Mouse (Mus musculus): Measurements from ENCODE around the gene Phf21a. TPM values are rescaled to one million over a fixed set of nuclear protein-coding genes. Genes with fewer than 3 reads are reported as not detected.

Phf21a gene
- polyA plus RNA-seq, 1 experiment = 49.2 TPM

DNA sequence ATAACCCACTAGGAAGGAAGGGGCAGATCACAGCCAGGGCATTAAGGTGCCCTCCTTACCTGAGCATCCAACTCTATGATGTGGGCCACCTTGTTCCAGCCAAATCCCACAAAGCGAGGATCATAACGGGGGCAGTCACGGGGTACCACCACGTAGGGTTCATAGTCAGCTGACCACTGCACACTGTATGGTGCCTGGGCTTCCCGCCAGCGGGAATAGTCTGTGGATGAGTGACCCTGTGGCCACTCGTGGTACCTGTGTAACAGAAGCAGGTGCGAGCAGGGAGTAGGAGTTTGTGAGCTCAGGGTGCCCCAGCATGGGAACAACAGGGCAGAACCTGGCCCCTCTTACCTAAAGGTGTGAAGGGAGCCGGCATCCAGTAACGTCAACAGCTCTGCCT lies 272.7 kb downstream of the Phf21a start:
- DNase-seq (ENCODE audit: low read depth in 1 of 2, low spot score in 2 of 2) = no peak
- Histone ChIP-seq H3K4me3 (ENCODE audit: extremely low read depth, insufficient read depth, insufficient read length) (no peak overlapping the region), H3K27me3 (ENCODE audit: control insufficient read depth, insufficient read depth, low read length) (peaks cover 5% of the 10 kb centered on the region; the same call in 1 of the 2 replicates), H3K36me3 (ENCODE audit: control insufficient read depth, insufficient read depth, low read length) (peaks cover 5% of the 10 kb centered on the region; the same call in 1 of the 2 replicates), H3K27ac (ENCODE audit: insufficient read depth, low read length) (no peak overlapping the region), H3K4me1 (ENCODE audit: control insufficient read depth, insufficient read depth, insufficient read length) (peaks cover 4% of the 10 kb centered on the region)
- 91% methylated on average over 10 of the region's 10 CpGs for WGBS
- TF ChIP-seq POLR2A (IDR thresholded peaks at IDR 0.05; ENCODE audit: low read depth, low read length) (no peak), CTCF (IDR thresholded peaks at IDR 0.05; ENCODE audit: extremely low read depth, insufficient read depth, insufficient read length, insufficient replicate concordance) (no peak)

DNA sequence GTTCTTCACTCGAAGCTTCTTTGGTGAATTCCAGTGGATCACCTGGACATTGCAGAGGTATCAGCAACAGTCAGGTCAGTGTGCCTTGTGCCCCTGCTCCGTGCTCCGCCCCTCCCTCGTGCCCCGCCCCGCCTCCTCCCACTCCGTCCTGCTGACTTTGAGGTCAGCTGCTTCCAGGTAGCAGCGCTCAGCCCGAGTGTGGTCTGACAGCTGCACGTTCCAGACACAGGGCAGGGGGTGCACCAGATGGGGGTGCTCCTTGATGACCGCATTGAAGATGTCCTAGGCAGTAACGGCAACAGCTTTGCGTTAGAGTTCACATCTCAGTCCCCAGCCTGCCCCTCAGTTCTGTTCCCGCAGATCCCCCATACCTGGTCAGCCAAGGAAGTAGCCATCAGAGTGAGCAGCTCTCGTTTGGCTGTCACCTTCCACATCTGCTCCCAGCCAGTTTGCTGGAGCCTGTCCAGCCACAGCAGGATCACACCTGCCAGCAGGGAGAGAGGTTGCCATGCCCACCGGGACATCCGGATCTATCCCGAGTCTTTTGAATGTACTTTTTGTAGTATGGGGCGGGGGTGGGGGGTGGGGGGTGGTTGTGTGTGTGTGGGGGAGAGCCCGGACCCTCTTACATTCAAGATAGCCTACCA lies 274.6 kb downstream of the Phf21a start:
- Histone ChIP-seq H3K36me3 (ENCODE audit: control insufficient read depth, insufficient read depth, low read length) (peaks cover 5% of the 10 kb centered on the region; the same call in 1 of the 2 replicates), H3K4me3 (ENCODE audit: extremely low read depth, insufficient read depth, insufficient read length) (no peak overlapping the region), H3K27ac (ENCODE audit: insufficient read depth, low read length) (no peak overlapping the region), H3K27me3 (ENCODE audit: control insufficient read depth, insufficient read depth, low read length) (peaks cover 11% of the 10 kb centered on the region), H3K4me1 (ENCODE audit: control insufficient read depth, insufficient read depth, insufficient read length) (peaks cover 10% of the 10 kb centered on the region)
- no peak for DNase-seq (ENCODE audit: low read depth in 1 of 2, low spot score in 2 of 2)
- 64% methylated on average over 20 of the region's 20 CpGs for WGBS
- TF ChIP-seq CTCF (IDR thresholded peaks at IDR 0.05; ENCODE audit: extremely low read depth, insufficient read depth, insufficient read length, insufficient replicate concordance) (no peak), POLR2A (IDR thresholded peaks at IDR 0.05; ENCODE audit: low read depth, low read length) (no peak)

DNA sequence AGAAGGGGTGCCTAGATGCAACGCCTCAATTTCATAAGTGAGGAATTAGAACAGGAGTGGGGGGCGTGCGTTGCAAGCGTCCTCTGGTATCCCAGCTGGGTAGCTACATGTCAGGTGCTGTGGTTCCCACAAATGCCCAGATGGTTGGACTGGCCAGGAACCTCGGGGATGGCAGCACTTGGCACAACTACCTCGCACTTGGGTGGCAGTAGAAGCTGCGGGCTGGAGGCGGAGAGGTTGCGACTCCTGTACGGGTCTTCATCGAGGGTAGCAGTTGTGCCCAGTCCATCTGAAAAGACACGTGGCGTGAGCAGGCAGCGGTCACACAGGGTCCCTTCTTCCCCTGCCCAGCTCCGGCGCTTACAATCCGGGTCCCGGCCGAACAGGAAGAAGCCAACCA lies 277.5 kb downstream of the Phf21a start:
- Histone ChIP-seq H3K4me1 (ENCODE audit: control insufficient read depth, insufficient read depth, insufficient read length) (peaks cover 10% of the 10 kb centered on the region), H3K36me3 (ENCODE audit: control insufficient read depth, insufficient read depth, low read length) (no peaks in the 10 kb centered on the region), H3K27ac (ENCODE audit: insufficient read depth, low read length) (no peak overlapping the region), H3K4me3 (ENCODE audit: extremely low read depth, insufficient read depth, insufficient read length) (peak overlapping the region; percentile 50; the same call in 1 of the 2 replicates), H3K27me3 (ENCODE audit: control insufficient read depth, insufficient read depth, low read length) (peaks cover 11% of the 10 kb centered on the region)
- no peak for TF ChIP-seq CTCF (IDR thresholded peaks at IDR 0.05; ENCODE audit: extremely low read depth, insufficient read depth, insufficient read length, insufficient replicate concordance)
- no peak for TF ChIP-seq POLR2A (IDR thresholded peaks at IDR 0.05; ENCODE audit: low read depth, low read length)
- WGBS = 28% methylated on average over 19 of the region's 19 CpGs
- no peak for DNase-seq (ENCODE audit: low read depth in 1 of 2, low spot score in 2 of 2)

DNA sequence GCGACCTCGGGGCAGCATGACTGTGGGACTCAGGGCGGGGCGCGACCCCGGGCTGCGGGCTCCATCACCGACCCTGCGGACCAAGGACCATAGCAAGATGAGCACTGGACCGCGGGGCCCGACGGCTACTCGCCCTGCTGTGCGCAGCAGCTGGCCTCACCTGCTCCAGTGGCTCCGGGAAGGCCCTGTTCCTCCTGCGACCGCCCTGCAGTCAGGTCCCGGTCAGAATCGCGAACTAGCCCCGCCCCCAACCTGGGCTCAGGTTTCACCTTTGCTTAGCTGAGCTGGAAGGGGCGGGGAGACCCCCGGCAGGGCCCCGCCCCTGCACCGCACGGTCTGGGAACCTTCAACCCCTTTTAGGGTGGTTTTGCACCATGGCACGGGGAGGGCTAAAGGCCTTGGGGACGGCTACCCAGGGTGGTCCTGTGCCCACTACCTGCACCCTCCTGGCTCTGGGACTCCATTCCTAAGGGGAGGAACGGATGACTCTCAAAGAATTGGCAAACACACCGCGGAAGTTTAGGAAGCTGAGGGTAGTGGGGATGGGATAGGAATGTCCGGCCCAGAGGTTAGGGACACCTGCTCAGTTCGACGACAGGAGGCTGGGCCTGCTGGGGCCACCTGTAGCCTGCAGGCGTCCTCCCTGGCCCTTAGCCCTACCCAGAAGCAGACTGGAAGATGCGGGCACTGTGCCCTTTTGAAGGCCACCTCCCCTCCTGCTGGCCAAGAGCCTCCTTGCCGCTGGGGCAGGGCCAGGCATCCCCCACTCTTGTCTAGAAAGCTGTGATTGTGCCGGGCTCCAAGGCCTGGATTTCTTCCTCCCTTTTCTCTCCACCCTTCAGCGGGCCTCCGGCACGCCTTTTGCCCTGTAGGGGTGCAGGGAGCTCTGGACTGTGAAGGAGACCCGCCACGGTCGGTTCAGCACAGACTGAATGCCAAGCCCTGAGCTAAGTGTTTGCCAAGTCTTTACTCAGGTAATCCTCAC lies 278.2 kb downstream of the Phf21a start:
- no peak for TF ChIP-seq POLR2A (IDR thresholded peaks at IDR 0.05; ENCODE audit: low read depth, low read length)
- TF ChIP-seq CTCF (IDR thresholded peaks at IDR 0.05; ENCODE audit: extremely low read depth, insufficient read depth, insufficient read length, insufficient replicate concordance) = no peak
- peaks cover 11% of the 10 kb centered on the region for H3K27me3 ChIP-seq (ENCODE audit: control insufficient read depth, insufficient read depth, low read length)
- peak in 1 of 2 experiments; percentile 25 for DNase-seq (ENCODE audit: low read depth in 1 of 2, low spot score in 2 of 2)
- 21% methylated on average over 45 of the region's 45 CpGs for WGBS
- H3K27ac ChIP-seq (ENCODE audit: insufficient read depth, low read length) = no peak overlapping the region
- no peaks in the 10 kb centered on the region for H3K36me3 ChIP-seq (ENCODE audit: control insufficient read depth, insufficient read depth, low read length)
- peaks cover 15% of the 10 kb centered on the region for H3K4me1 ChIP-seq (ENCODE audit: control insufficient read depth, insufficient read depth, insufficient read length)
- peak overlapping the region; percentile 50 for H3K4me3 ChIP-seq (ENCODE audit: extremely low read depth, insufficient read depth, insufficient read length)

DNA sequence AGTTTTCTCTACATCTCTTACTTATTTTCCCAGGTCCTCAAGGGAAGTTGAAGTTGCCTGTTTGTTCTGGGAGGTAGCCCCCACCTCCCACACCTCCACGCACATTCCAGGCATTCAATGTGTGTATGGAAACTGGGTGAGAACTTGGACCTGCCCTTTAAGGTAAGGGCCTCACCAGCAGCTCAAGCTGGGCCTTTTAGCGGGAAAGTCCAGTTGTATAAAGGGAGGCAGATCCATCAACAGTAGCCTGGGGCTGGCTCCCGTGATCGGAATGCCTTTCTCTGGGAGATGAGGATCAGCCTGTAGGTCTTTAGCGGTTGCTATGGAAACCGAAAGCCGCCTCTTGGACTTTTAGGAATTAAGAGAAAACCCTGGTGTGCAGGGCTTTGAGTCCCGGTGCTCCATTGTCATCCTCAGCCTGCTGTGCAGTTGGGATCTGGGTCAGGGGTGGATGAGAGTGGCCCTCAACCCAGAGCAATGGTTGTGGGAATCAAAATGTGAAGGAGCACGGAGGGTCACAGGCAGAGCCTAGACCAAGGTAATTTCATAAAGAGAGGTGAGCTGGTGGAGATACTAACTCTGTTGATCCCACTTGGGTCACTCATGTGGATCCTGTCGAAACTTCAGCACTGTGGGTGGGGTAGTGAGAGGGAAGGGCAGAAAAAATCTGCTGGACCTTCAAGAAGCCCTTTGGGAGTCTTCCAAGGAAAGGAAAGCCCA lies 279.2 kb downstream of the Phf21a start:
- TF ChIP-seq POLR2A (IDR thresholded peaks at IDR 0.05; ENCODE audit: low read depth, low read length) = no peak
- no peak overlapping the region for H3K4me3 ChIP-seq (ENCODE audit: extremely low read depth, insufficient read depth, insufficient read length)
- H3K4me1 ChIP-seq (ENCODE audit: control insufficient read depth, insufficient read depth, insufficient read length) = peaks cover 18% of the 10 kb centered on the region
- 89% methylated on average over 10 of the region's 10 CpGs for WGBS
- no peak overlapping the region for H3K27ac ChIP-seq (ENCODE audit: insufficient read depth, low read length)
- peaks cover 11% of the 10 kb centered on the region for H3K27me3 ChIP-seq (ENCODE audit: control insufficient read depth, insufficient read depth, low read length)
- DNase-seq (ENCODE audit: low read depth in 1 of 2, low spot score in 2 of 2) = no peak
- no peaks in the 10 kb centered on the region for H3K36me3 ChIP-seq (ENCODE audit: control insufficient read depth, insufficient read depth, low read length)

DNA sequence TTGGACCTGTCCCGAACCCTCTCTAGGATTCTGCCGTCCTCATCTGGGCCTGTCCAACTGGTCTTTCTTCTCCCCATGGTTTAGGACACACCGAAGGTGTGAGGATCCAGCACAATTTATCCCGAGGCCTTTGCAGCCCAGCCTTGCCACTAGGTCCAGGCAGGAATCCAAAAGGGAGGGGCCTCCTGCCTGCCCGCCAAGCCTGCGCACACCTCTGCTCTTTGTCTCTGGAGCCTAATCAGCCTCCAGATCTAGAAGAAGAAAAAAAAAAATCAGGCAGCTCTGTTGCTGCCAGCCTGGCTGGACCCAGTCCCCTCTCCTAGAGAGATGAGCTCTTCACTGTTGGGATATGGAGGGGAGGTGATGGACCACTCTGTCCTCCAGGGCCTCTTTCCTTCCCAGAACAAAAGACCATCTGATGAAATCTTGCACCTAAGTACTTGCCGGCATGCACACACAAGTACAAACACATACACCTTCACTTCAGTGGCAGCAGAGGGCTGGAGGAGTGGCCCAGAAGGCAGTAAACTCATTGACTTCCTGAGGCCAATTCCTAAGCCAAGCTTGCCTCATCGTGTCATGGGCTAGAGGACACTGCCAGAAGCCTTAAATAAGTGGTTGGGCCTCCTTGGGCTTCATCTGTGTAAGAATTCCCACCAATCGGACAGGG lies 280.0 kb downstream of the Phf21a start:
- Histone ChIP-seq H3K4me3 (ENCODE audit: extremely low read depth, insufficient read depth, insufficient read length) (no peak overlapping the region), H3K27me3 (ENCODE audit: control insufficient read depth, insufficient read depth, low read length) (peaks cover 11% of the 10 kb centered on the region), H3K4me1 (ENCODE audit: control insufficient read depth, insufficient read depth, insufficient read length) (peaks cover 18% of the 10 kb centered on the region), H3K36me3 (ENCODE audit: control insufficient read depth, insufficient read depth, low read length) (no peaks in the 10 kb centered on the region; the same call in 1 of the 2 replicates), H3K27ac (ENCODE audit: insufficient read depth, low read length) (no peak overlapping the region)
- 75% methylated on average over 9 of the region's 9 CpGs for WGBS
- DNase-seq (ENCODE audit: low read depth in 1 of 2, low spot score in 2 of 2) = no peak
- no peak for TF ChIP-seq POLR2A (IDR thresholded peaks at IDR 0.05; ENCODE audit: low read depth, low read length)
- TF ChIP-seq CTCF (IDR thresholded peaks at IDR 0.05; ENCODE audit: extremely low read depth, insufficient read depth, insufficient read length, insufficient replicate concordance) = no peak

Measured in spleen, adult 2 months (tissue).